Comparison of ENCODE assay signal across 10 mouse cellular contexts in genomic region chr5:121853368-121854051, GRCm38 (mm10). TPM values are rescaled to one million over a fixed set of nuclear protein-coding genes. Genes with fewer than 3 reads are reported as not detected.
DNase-seq lines count a peak whose midpoint lies in the region; ATAC-seq and TF ChIP-seq lines count a peak whose summit lies in the region.
"Had no signal": no experiment of that assay in that cellular context is flagged by ENCODE, and none has a peak within 500 bp of the region (broad histone marks: within the 10 kb centered on the region; RNA-seq: fewer than 3 reads in every experiment).

No protein-coding gene starts in this region.

- H3K36me3 ChIP-seq in forebrain, embryonic 12.5 days (replicated peaks) = peaks cover 45% of the 10 kb centered on the region
- H3K36me3 ChIP-seq in forebrain, embryonic 15.5 days = peaks cover 33% of the 10 kb centered on the region
- H3K36me3 ChIP-seq in midbrain, embryonic 13.5 days = peaks cover 46% of the 10 kb centered on the region
- peaks cover 24% of the 10 kb centered on the region for H3K36me3 ChIP-seq in midbrain, postnatal 0 days (ENCODE audit: insufficient read depth, low read length)
- H3K36me3 ChIP-seq in liver, embryonic 13.5 days = peaks cover 19% of the 10 kb centered on the region
- peaks cover 4% of the 10 kb centered on the region; the same call in 1 of the 2 replicates for H3K36me3 ChIP-seq in stomach, postnatal 0 days (ENCODE audit: control insufficient read depth, insufficient read depth, low read length)

- 89% methylated on average over 9 of the region's 9 CpGs for WGBS in forebrain, embryonic 12.5 days
- WGBS in forebrain, embryonic 15.5 days = 88% methylated on average over 9 of the region's 9 CpGs
- WGBS in midbrain, embryonic 13.5 days = 89% methylated on average over 9 of the region's 9 CpGs
- WGBS in midbrain, postnatal 0 days = 76% methylated on average over 9 of the region's 9 CpGs
- WGBS in liver, embryonic 13.5 days (ENCODE audit: insufficient replicate concordance) = 75% methylated on average over 9 of the region's 9 CpGs
- 72% methylated on average over 9 of the region's 9 CpGs for WGBS in stomach, postnatal 0 days

- H3K4me2 ChIP-seq in forebrain, embryonic 12.5 days = no peak overlapping the region
- H3K4me2 ChIP-seq in forebrain, embryonic 15.5 days (replicated peaks) = no peak overlapping the region
- H3K4me2 ChIP-seq in midbrain, embryonic 13.5 days (replicated peaks) = no peak overlapping the region
- no peak overlapping the region for H3K4me2 ChIP-seq in midbrain, postnatal 0 days (ENCODE audit: low read depth, low read length, poor library complexity, severe bottlenecking)
- H3K4me2 ChIP-seq in liver, embryonic 13.5 days = no peak overlapping the region
- no peak overlapping the region for H3K4me2 ChIP-seq in stomach, postnatal 0 days (replicated peaks; ENCODE audit: low read depth)
- H3K4me2 ChIP-seq: neural tube, embryonic 15.5 days had no signal

- ATAC-seq in forebrain, embryonic 12.5 days (ENCODE audit: low FRiP score) = no peak
- ATAC-seq in forebrain, embryonic 15.5 days (replicated peaks) = no peak
- no peak for ATAC-seq in midbrain, embryonic 13.5 days
- no peak for ATAC-seq in midbrain, postnatal 0 days (ENCODE audit: low FRiP score)
- peak; percentile 59 for ATAC-seq in liver, embryonic 13.5 days (ENCODE audit: low read depth)
- peak; percentile 72 for ATAC-seq in stomach, postnatal 0 days (ENCODE audit: low FRiP score, low TSS enrichment)
- ATAC-seq in erythroid progenitor cell, adult 5-6 weeks (replicated peaks; ENCODE audit: low FRiP score, poor library complexity, severe bottlenecking) = no peak
- ATAC-seq: inflammation-experienced regulatory T-cells, adult 6 months had no signal

- no peak overlapping the region for H3K4me3 ChIP-seq in forebrain, embryonic 12.5 days (replicated peaks)
- H3K4me3 ChIP-seq in forebrain, embryonic 15.5 days = no peak overlapping the region
- no peak overlapping the region for H3K4me3 ChIP-seq in midbrain, embryonic 13.5 days (replicated peaks)
- no peak overlapping the region for H3K4me3 ChIP-seq in midbrain, postnatal 0 days (ENCODE audit: low read depth, low read length)
- H3K4me3 ChIP-seq in liver, embryonic 13.5 days (replicated peaks) = no peak overlapping the region
- no peak overlapping the region for H3K4me3 ChIP-seq in stomach, postnatal 0 days (ENCODE audit: low read depth, low read length)
- H3K4me3 ChIP-seq: neural tube, embryonic 15.5 days had no signal

- no peak for DNase-seq in midbrain, postnatal 0 days (ENCODE audit: low spot score)
- DNase-seq in liver, embryonic 13.5 days = no peak
- DNase-seq in stomach, postnatal 0 days (ENCODE audit: low spot score) = peak; percentile 93
- no peak for DNase-seq in T-cell, adult 2 months (ENCODE audit: low spot score)

- no peak for TF ChIP-seq EP300 in stomach, postnatal 0 days (optimal IDR thresholded peaks at IDR 0.05)

- H3K27me3 ChIP-seq in forebrain, embryonic 12.5 days = no peaks in the 10 kb centered on the region
- H3K27me3 ChIP-seq in forebrain, embryonic 15.5 days = no peaks in the 10 kb centered on the region
- no peaks in the 10 kb centered on the region for H3K27me3 ChIP-seq in midbrain, embryonic 13.5 days
- no peaks in the 10 kb centered on the region for H3K27me3 ChIP-seq in midbrain, postnatal 0 days (ENCODE audit: insufficient read depth, low read length)
- no peaks in the 10 kb centered on the region for H3K27me3 ChIP-seq in liver, embryonic 13.5 days
- no peaks in the 10 kb centered on the region for H3K27me3 ChIP-seq in stomach, postnatal 0 days (ENCODE audit: control insufficient read depth, insufficient read depth, low read length)
- H3K27me3 ChIP-seq: neural tube, embryonic 15.5 days had no signal

- H3K9ac ChIP-seq in forebrain, embryonic 12.5 days = no peak overlapping the region
- H3K9ac ChIP-seq in forebrain, embryonic 15.5 days (replicated peaks) = no peak overlapping the region
- H3K9ac ChIP-seq in midbrain, embryonic 13.5 days (replicated peaks) = no peak overlapping the region
- no peak overlapping the region for H3K9ac ChIP-seq in midbrain, postnatal 0 days (replicated peaks; ENCODE audit: low read length, poor library complexity, severe bottlenecking)
- H3K9ac ChIP-seq in liver, embryonic 13.5 days = no peak overlapping the region
- peak overlapping the region; percentile 18; the same call in 1 of the 2 replicates for H3K9ac ChIP-seq in stomach, postnatal 0 days (ENCODE audit: low read length)
- H3K9ac ChIP-seq: neural tube, embryonic 15.5 days had no signal

- no peaks in the 10 kb centered on the region for H3K9me3 ChIP-seq in forebrain, embryonic 12.5 days
- no peaks in the 10 kb centered on the region for H3K9me3 ChIP-seq in forebrain, embryonic 15.5 days
- no peaks in the 10 kb centered on the region for H3K9me3 ChIP-seq in midbrain, embryonic 13.5 days
- H3K9me3 ChIP-seq in midbrain, postnatal 0 days (ENCODE audit: low read length) = no peaks in the 10 kb centered on the region
- no peaks in the 10 kb centered on the region for H3K9me3 ChIP-seq in liver, embryonic 13.5 days (replicated peaks)
- no peaks in the 10 kb centered on the region for H3K9me3 ChIP-seq in stomach, postnatal 0 days (ENCODE audit: control insufficient read depth, low read length)
- H3K9me3 ChIP-seq: neural tube, embryonic 15.5 days had no signal

- peaks cover 38% of the 10 kb centered on the region for H3K4me1 ChIP-seq in forebrain, embryonic 12.5 days
- peaks cover 42% of the 10 kb centered on the region for H3K4me1 ChIP-seq in forebrain, embryonic 15.5 days
- H3K4me1 ChIP-seq in midbrain, embryonic 13.5 days (replicated peaks) = peaks cover 42% of the 10 kb centered on the region
- peaks cover 16% of the 10 kb centered on the region for H3K4me1 ChIP-seq in midbrain, postnatal 0 days (ENCODE audit: insufficient read depth, low read length)
- H3K4me1 ChIP-seq in liver, embryonic 13.5 days (replicated peaks) = peaks cover 37% of the 10 kb centered on the region
- H3K4me1 ChIP-seq in stomach, postnatal 0 days (replicated peaks; ENCODE audit: control insufficient read depth, insufficient read depth) = peaks cover 4% of the 10 kb centered on the region

- TF ChIP-seq CTCF in midbrain, postnatal 0 days (IDR thresholded peaks at IDR 0.05) = no peak
- TF ChIP-seq CTCF in stomach, postnatal 0 days (IDR thresholded peaks at IDR 0.05; ENCODE audit: low read depth) = no peak

- H3K27ac ChIP-seq in forebrain, embryonic 12.5 days = peak overlapping the region; percentile 56; the same call in 1 of the 2 replicates
- H3K27ac ChIP-seq in forebrain, embryonic 15.5 days (replicated peaks) = no peak overlapping the region
- H3K27ac ChIP-seq in midbrain, embryonic 13.5 days = peak overlapping the region; percentile 45
- no peak overlapping the region for H3K27ac ChIP-seq in midbrain, postnatal 0 days (ENCODE audit: low read depth, low read length)
- H3K27ac ChIP-seq in liver, embryonic 13.5 days = peak overlapping the region; percentile 56
- H3K27ac ChIP-seq in stomach, postnatal 0 days (replicated peaks) = peak overlapping the region; percentile 80
- H3K27ac ChIP-seq: neural tube, embryonic 15.5 days had no signal

RNA-seq across cellular contexts. Expression of gene Pheta1, which starts 4.7 kb away (rescaled TPM):
- 44.6 and 48.1 TPM in 2 replicates for polyA plus RNA-seq in forebrain, embryonic 12.5 days (2016; fragmentation: Nextera tagmentation; extraction: Ambion mirVana)
- 58.9 and 59.3 TPM in 2 replicates for polyA plus RNA-seq in forebrain, embryonic 15.5 days (2015; fragmentation: Nextera tagmentation; extraction: Ambion mirVana)
- polyA plus RNA-seq in midbrain, embryonic 13.5 days (2015; fragmentation: Nextera tagmentation; extraction: Ambion mirVana) = 52.3 and 56.8 TPM in 2 replicates
- 46.1 and 49.7 TPM in 2 replicates for total RNA-seq in midbrain, postnatal 0 days (2014; rRNA removed)
- polyA plus RNA-seq in midbrain, postnatal 0 days (2015; fragmentation: Nextera tagmentation; extraction: Ambion mirVana) = 29.8 and 33.1 TPM in 2 replicates
- polyA plus RNA-seq in liver, embryonic 13.5 days (2015; fragmentation: Nextera tagmentation; extraction: Ambion mirVana) = 3.7 and 4.0 TPM in 2 replicates
- 24.3 and 26.7 TPM in 2 replicates for polyA plus RNA-seq in stomach, postnatal 0 days (2015; fragmentation: Nextera tagmentation; extraction: Ambion mirVana)
- total RNA-seq in erythroid progenitor cell, adult 5-6 weeks (2015; ENCODE audit: low replicate concordance) = not detected in 2 replicates
- total RNA-seq in erythroid progenitor cell, adult 5-6 weeks (2017; ENCODE audit: low replicate concordance) = 0.13 TPM in 1 of 2 replicates, not detected in the other

RNA-seq across cellular contexts. Expression of gene Sh2b3, which starts 16.1 kb away (rescaled TPM):
- 7.1 and 7.4 TPM in 2 replicates for polyA plus RNA-seq in forebrain, embryonic 12.5 days (2016; fragmentation: Nextera tagmentation; extraction: Ambion mirVana)
- 5.9 and 6.7 TPM in 2 replicates for polyA plus RNA-seq in forebrain, embryonic 15.5 days (2015; fragmentation: Nextera tagmentation; extraction: Ambion mirVana)
- 5.3 and 6.0 TPM in 2 replicates for polyA plus RNA-seq in midbrain, embryonic 13.5 days (2015; fragmentation: Nextera tagmentation; extraction: Ambion mirVana)
- total RNA-seq in midbrain, postnatal 0 days (2014; rRNA removed) = 21.5 and 23.8 TPM in 2 replicates
- polyA plus RNA-seq in midbrain, postnatal 0 days (2015; fragmentation: Nextera tagmentation; extraction: Ambion mirVana) = 5.9 and 6.4 TPM in 2 replicates
- polyA plus RNA-seq in liver, embryonic 13.5 days (2015; fragmentation: Nextera tagmentation; extraction: Ambion mirVana) = 6.1 TPM in 2 replicates
- polyA plus RNA-seq in stomach, postnatal 0 days (2015; fragmentation: Nextera tagmentation; extraction: Ambion mirVana) = 7.9 and 8.6 TPM in 2 replicates
- 12.2 and 14.1 TPM in 2 replicates for total RNA-seq in erythroid progenitor cell, adult 5-6 weeks (2015; ENCODE audit: low replicate concordance)
- 4.4 and 4.6 TPM in 2 replicates for total RNA-seq in erythroid progenitor cell, adult 5-6 weeks (2017; ENCODE audit: low replicate concordance)

Comparison
In these comparisons a context has a peak if more than half of its experiments do, and no peak if none do; other contexts are left out.
1. H3K27ac ChIP-seq: peak in forebrain, embryonic 12.5 days (single experiment), midbrain, embryonic 13.5 days (single experiment), liver, embryonic 13.5 days (single experiment) and stomach, postnatal 0 days (single experiment); none in forebrain, embryonic 15.5 days (single experiment) and midbrain, postnatal 0 days (single experiment).
2. ATAC-seq: peak in liver, embryonic 13.5 days (single experiment) and stomach, postnatal 0 days (single experiment); none in forebrain, embryonic 12.5 days (single experiment), forebrain, embryonic 15.5 days (single experiment), midbrain, embryonic 13.5 days (single experiment), midbrain, postnatal 0 days (single experiment) and erythroid progenitor cell, adult 5-6 weeks (single experiment).